Mouse (Mus musculus) lung, embryonic 16.5 days (tissue): Measurements from ENCODE around the gene Col4a4. TPM values are rescaled to one million over a fixed set of nuclear protein-coding genes. Genes with fewer than 3 reads are reported as not detected.

Experiments
- ATAC-seq: fragments of 200-750 bp; cut with Nextera tagmentation; 2 replicates; pipeline ENCODE4 v1.8.0; 2017; ENCODE audit warnings: low read depth, mild to moderate bottlenecking, moderate library complexity
- H3K27ac ChIP-seq: fragments of 300-500 bp; sonication (generic); 2 replicates; pipeline ENCODE4 v1.5.1; 2014; ENCODE audit warnings: mild to moderate bottlenecking, control low read depth, low read length
- H3K27me3 ChIP-seq: fragments of 300-500 bp; sonication (generic); 2 replicates; pipeline ENCODE4 v1.6.1; 2014; ENCODE audit warnings: low read depth, low read length, mixed read lengths; ENCODE audit not compliant: control insufficient read depth, insufficient read depth
- H3K36me3 ChIP-seq: fragments of 300-500 bp; sonication (generic); 2 replicates; pipeline ENCODE4 v1.6.1; 2014; ENCODE audit warnings: low read length; ENCODE audit not compliant: control insufficient read depth, insufficient read depth
- H3K4me1 ChIP-seq: fragments of 300-500 bp; sonication (generic); replicated peaks from 2 replicates; pipeline ENCODE4 v1.6.1; 2014; ENCODE audit warnings: low read length, mixed read lengths; ENCODE audit not compliant: control insufficient read depth, insufficient read depth
- H3K4me2 ChIP-seq: fragments of 300-500 bp; sonication (generic); 2 replicates; pipeline ENCODE4 v1.6.1; 2014; ENCODE audit warnings: low read depth, low read length, control low read depth
- H3K4me3 ChIP-seq: fragments of 300-500 bp; sonication (generic); 2 replicates; pipeline ENCODE4 v1.5.1; 2014; ENCODE audit warnings: mild to moderate bottlenecking, low read length, control low read depth
- H3K9ac ChIP-seq: fragments of 300-500 bp; sonication (generic); 2 replicates; pipeline ENCODE4 v1.6.1; 2014; ENCODE audit warnings: low read length, control low read depth
- H3K9me3 ChIP-seq: fragments of 300-500 bp; sonication (generic); 2 replicates; pipeline ENCODE4 v1.6.1; 2016; ENCODE audit warnings: low read length; ENCODE audit not compliant: control insufficient read depth
- WGBS: fragments of 180-500 bp; shearing (Covaris S2); extraction: QIAGEN DNeasy Blood & Tissue Kit; methylation state at CpG from one replicate; pipeline ENCODE4 v1.1.7; 2014; 5-methylcytosine and 5-hydroxymethylcytosine counted together
- polyA plus RNA-seq: library from polyadenylated mRNA; unstranded; fragments of >200 nt; fragmentation: Nextera tagmentation; extraction: Ambion mirVana; gene quantifications from 2 replicates; pipeline ENCODE4 v1.2.1, GENCODE M21; 2015

The Col4a4 gene
- polyA plus RNA-seq, 1 experiment from 2014 or later: 11.9 TPM

GRCm38 (mm10) chr1:82527931-82528330 lies 58.7 kb downstream of the Col4a4 start:
- H3K4me1 ChIP-seq: no peaks in the 10 kb centered on the region
- H3K9me3 ChIP-seq: no peaks in the 10 kb centered on the region
- no peak overlapping the region for H3K9ac ChIP-seq
- no peaks in the 10 kb centered on the region for H3K36me3 ChIP-seq
- H3K27me3 ChIP-seq: no peaks in the 10 kb centered on the region
- no peak overlapping the region for H3K4me3 ChIP-seq
- no peak overlapping the region for H3K27ac ChIP-seq
- WGBS: 55% methylated on average over 4 of the region's 4 CpGs
- no peak for ATAC-seq
- no peak overlapping the region for H3K4me2 ChIP-seq

- no peak overlapping the region for H3K4me2 ChIP-seq
- no peaks in the 10 kb centered on the region for H3K9me3 ChIP-seq
- H3K4me1 ChIP-seq: no peaks in the 10 kb centered on the region
- H3K27ac ChIP-seq: no peak overlapping the region
- no peak overlapping the region for H3K9ac ChIP-seq
- H3K4me3 ChIP-seq: no peak overlapping the region
- no peaks in the 10 kb centered on the region for H3K36me3 ChIP-seq
- 83% methylated on average over 2 of the region's 2 CpGs for WGBS
- H3K27me3 ChIP-seq: no peaks in the 10 kb centered on the region
- ATAC-seq: no peak
Observed at GRCm38 (mm10) chr1:82491954-82492353, 94.7 kb downstream of the Col4a4 start.

GRCm38 (mm10) chr1:82486371-82486770 lies 100.3 kb downstream of the Col4a4 start:
- H3K4me3 ChIP-seq: no peak overlapping the region

GRCm38 (mm10) chr1:82482371-82482770 lies 104.3 kb downstream of the Col4a4 start:
- Histone ChIP-seq H3K27ac (no peak overlapping the region), H3K4me2 (no peak overlapping the region), H3K9ac (no peak overlapping the region), H3K4me1 (no peaks in the 10 kb centered on the region), H3K4me3 (no peak overlapping the region), H3K36me3 (no peaks in the 10 kb centered on the region), H3K9me3 (no peaks in the 10 kb centered on the region), H3K27me3 (no peaks in the 10 kb centered on the region)
- 64% methylated on average over 7 of the region's 7 CpGs for WGBS
- no peak for ATAC-seq

More at GRCm38 (mm10) chr1:82486371-82486770, 100.3 kb downstream of the Col4a4 start:
- H3K27ac ChIP-seq: no peak overlapping the region
- 69% methylated on average over 4 of the region's 4 CpGs for WGBS
- no peak overlapping the region for H3K9ac ChIP-seq
- ATAC-seq: no peak
- no peaks in the 10 kb centered on the region for H3K9me3 ChIP-seq
- no peaks in the 10 kb centered on the region for H3K27me3 ChIP-seq
- H3K4me1 ChIP-seq: no peaks in the 10 kb centered on the region
- no peak overlapping the region for H3K4me2 ChIP-seq
- no peaks in the 10 kb centered on the region for H3K36me3 ChIP-seq

DNA sequence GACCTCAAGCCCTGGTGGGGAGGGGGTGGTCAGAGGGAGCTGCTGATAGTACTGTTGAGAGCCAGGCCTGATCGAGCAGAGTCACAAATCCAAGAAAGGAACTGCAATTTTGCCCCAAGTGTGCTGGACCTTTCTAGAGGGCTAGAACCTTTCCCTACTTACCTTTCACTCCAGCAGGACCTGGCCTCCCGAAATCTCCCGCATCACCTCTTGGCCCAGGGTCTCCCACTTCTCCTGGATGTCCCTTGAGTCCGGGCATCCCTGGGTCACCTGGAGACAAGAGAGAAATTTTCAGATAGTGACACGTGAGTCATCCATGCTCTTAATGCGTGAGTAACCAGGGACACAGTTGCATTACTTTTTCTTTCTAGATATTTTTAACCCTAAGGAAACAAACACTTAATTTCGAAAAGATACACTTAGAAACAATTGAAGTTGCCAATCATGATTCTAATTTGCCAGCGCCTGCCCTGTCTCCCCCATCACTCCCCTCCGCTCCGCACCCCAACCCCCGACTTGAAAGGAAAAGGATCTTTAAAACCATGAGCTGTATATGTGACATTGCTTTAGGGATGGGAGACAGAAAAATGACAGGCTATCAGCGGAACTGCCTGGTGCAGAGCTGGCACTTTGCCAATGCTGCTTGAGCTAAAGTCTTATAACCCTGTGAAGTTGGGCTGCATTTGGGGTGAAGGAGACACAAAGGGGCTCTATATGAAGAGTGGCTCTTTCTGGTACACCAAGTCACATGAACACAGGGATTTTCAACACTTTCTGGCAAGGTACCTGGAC lies 106.8 kb downstream of the Col4a4 start:
- WGBS: 73% methylated on average over 12 of the region's 12 CpGs
- H3K27me3 ChIP-seq: no peaks in the 10 kb centered on the region
- no peak overlapping the region for H3K27ac ChIP-seq
- H3K4me1 ChIP-seq: no peaks in the 10 kb centered on the region
- H3K9me3 ChIP-seq: no peaks in the 10 kb centered on the region
- H3K4me2 ChIP-seq: no peak overlapping the region
- no peak overlapping the region for H3K4me3 ChIP-seq
- no peaks in the 10 kb centered on the region for H3K36me3 ChIP-seq
- no peak overlapping the region for H3K9ac ChIP-seq
- ATAC-seq: no peak

DNA sequence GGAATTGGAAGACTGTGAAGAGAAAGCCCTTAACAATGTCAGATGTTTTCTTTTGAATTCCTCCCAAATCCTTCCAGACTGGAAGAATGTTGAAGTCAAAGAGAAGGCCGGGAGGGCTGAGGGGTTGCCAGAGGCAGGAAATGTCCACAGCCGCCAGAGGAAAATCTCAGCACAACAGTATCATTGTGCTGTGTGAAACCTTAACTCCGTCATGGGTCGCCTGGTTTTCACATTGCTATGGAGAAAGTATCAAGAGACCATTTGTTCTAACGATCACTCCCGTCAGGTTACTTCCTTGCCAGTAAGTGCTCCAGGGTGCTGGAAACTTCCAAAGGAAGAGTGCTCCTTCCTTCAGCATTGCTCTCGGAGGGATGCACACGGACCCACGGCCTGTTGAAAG lies 109.9 kb downstream of the Col4a4 start:
- H3K36me3 ChIP-seq: no peaks in the 10 kb centered on the region
- no peak overlapping the region for H3K4me2 ChIP-seq
- 0 out of 2 replicates have a peak, but pooled peaks have one; percentile 38 for ATAC-seq
- H3K9ac ChIP-seq: no peak overlapping the region
- H3K4me1 ChIP-seq: 0 out of 2 replicates have a peak, but pooled peaks cover 2% of the 10 kb centered on the region
- no peaks in the 10 kb centered on the region for H3K27me3 ChIP-seq
- H3K27ac ChIP-seq: peak overlapping the region; percentile 25
- H3K4me3 ChIP-seq: no peak overlapping the region
- no peaks in the 10 kb centered on the region for H3K9me3 ChIP-seq
- 20% methylated on average over 9 of the region's 9 CpGs for WGBS

DNA sequence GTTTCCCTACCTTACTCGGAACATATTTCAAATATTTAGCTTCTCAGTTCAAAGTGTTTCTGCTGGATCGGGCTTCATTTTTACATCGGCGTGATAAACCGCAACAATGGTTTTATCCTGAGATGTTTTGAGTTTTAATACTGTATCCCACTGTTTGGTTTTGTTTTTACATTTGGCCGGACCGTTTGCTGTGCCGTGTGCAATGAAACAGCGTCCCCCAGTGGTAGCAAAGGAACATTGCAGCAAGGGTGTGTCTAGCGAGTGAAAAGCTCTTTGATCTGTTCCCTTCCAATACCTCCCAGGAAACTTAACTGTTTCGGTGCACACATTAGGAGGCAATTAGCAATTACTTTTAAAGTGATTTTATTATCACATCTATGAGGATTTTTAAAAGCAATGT lies 110.4 kb downstream of the Col4a4 start:
- Histone ChIP-seq H3K27ac (no peak overlapping the region), H3K27me3 (no peaks in the 10 kb centered on the region), H3K9ac (no peak overlapping the region), H3K4me1 (0 out of 2 replicates have a peak, but pooled peaks cover 2% of the 10 kb centered on the region), H3K4me3 (no peak overlapping the region), H3K4me2 (no peak overlapping the region), H3K36me3 (no peaks in the 10 kb centered on the region), H3K9me3 (no peaks in the 10 kb centered on the region)
- no peak for ATAC-seq
- WGBS: 36% methylated on average over 11 of the region's 11 CpGs

GRCm38 (mm10) chr1:82475821-82476220 lies 110.8 kb downstream of the Col4a4 start:
- H3K9me3 ChIP-seq: no peaks in the 10 kb centered on the region
- no peak for ATAC-seq
- 0 out of 2 replicates have a peak, but pooled peaks cover 2% of the 10 kb centered on the region for H3K4me1 ChIP-seq
- H3K9ac ChIP-seq: no peak overlapping the region
- H3K27ac ChIP-seq: no peak overlapping the region
- H3K36me3 ChIP-seq: no peaks in the 10 kb centered on the region
- H3K4me2 ChIP-seq: no peak overlapping the region
- H3K27me3 ChIP-seq: no peaks in the 10 kb centered on the region
- WGBS: 75% methylated on average over 4 of the region's 4 CpGs
- no peak overlapping the region for H3K4me3 ChIP-seq

DNA sequence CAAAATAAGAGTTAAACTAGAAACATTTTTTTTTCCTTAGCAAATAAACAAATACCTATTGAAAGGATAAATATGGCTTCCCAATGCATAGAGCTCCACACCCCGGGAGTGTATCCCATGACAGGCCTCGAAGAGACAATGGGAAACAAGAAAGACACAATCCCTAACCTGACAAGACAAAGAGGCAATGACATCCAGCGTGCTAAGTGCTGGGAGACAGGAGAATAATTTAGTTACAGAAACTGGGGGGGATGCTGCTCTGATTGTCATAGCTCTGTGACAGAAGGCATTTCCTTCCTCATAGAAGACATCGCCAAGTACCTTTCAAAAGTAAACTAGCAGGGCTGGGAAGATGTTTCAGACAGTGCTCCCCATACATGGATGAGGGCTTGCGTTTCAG lies 111.4 kb downstream of the Col4a4 start:
- H3K27ac ChIP-seq: no peak overlapping the region
- no peak overlapping the region for H3K4me3 ChIP-seq
- H3K9me3 ChIP-seq: no peaks in the 10 kb centered on the region
- no peaks in the 10 kb centered on the region for H3K36me3 ChIP-seq
- no peak for ATAC-seq
- WGBS: 76% methylated on average over 5 of the region's 5 CpGs
- H3K4me2 ChIP-seq: no peak overlapping the region
- no peak overlapping the region for H3K9ac ChIP-seq
- H3K4me1 ChIP-seq: 0 out of 2 replicates have a peak, but pooled peaks cover 2% of the 10 kb centered on the region
- no peaks in the 10 kb centered on the region for H3K27me3 ChIP-seq
